Mouse (Mus musculus) cerebellum, postnatal 25 days (tissue): ENCODE data around the gene Mrgprb3.

Source experiments
- DNase-seq, 2 experiments: peaks; one replicate each; pipeline ENCODE4 v3.0.0; 2021; ENCODE audit warnings: mixed read lengths in 2 of 2

The Mrgprb3 gene

DNA sequence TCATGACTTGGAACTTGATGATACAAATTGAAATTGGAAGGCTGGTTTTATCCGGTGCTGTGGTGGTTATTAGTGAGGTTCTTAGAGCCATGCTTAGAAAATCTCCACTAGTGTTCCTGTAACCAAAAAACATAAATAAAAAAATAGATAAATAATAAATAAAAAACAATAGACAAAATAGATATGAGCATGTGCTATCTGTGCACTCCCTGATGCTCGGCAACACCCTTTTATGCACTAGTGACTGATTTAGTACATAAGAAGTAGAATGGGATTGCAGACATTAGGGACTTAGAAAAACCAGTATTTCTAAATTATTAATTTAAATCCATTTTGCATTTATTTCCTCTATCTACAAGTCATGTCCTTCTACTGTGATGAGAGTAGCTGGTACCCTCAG, at the start of gene Mrgprb3:
TSS of gene Mrgprb3 (minus strand) at position 101 of the 400 bp plus-strand sequence.
- DNase-seq: no peak
